Mouse (Mus musculus) intestine, postnatal 0 days (tissue): ENCODE data around the gene Dph2. TPM values are rescaled to one million over a fixed set of nuclear protein-coding genes. Genes with fewer than 3 reads are reported as not detected.

Experiments used
- ATAC-seq: fragments of 200-750 bp; cut with Nextera tagmentation; 2 replicates; pipeline ENCODE4 v1.8.0; 2017; ENCODE audit warnings: mild to moderate bottlenecking, moderate TSS enrichment, moderate library complexity
- H3K27ac ChIP-seq: fragments of 300-500 bp; sonication (generic); 2 replicates; pipeline ENCODE4 v1.5.1; 2014; ENCODE audit warnings: mild to moderate bottlenecking, low read depth, low read length, moderate library complexity
- H3K27me3 ChIP-seq: fragments of 300-500 bp; sonication (generic); replicated peaks from 2 replicates; pipeline ENCODE4 v1.6.1; 2014; ENCODE audit warnings: low read length, mixed read lengths; ENCODE audit not compliant: control insufficient read depth, insufficient read depth
- H3K36me3 ChIP-seq: fragments of 300-500 bp; sonication (generic); 2 replicates; pipeline ENCODE4 v1.6.1; 2014; ENCODE audit warnings: mild to moderate bottlenecking, moderate library complexity; ENCODE audit not compliant: control insufficient read depth, insufficient read depth
- H3K4me1 ChIP-seq: fragments of 300-500 bp; sonication (generic); replicated peaks from 2 replicates; pipeline ENCODE4 v1.6.1; 2014; ENCODE audit warnings: antibody characterized with exemption, low read length, mixed read lengths; ENCODE audit not compliant: control insufficient read depth, insufficient read depth
- H3K4me2 ChIP-seq: fragments of 300-500 bp; sonication (generic); replicated peaks from 2 replicates; pipeline ENCODE4 v1.6.1; 2014; ENCODE audit warnings: low read depth, mild to moderate bottlenecking, moderate library complexity
- H3K4me3 ChIP-seq: fragments of 300-500 bp; sonication (generic); 2 replicates; pipeline ENCODE4 v1.5.1; 2014; ENCODE audit warnings: low read depth, low read length
- H3K9ac ChIP-seq: fragments of 300-500 bp; sonication (generic); 2 replicates; pipeline ENCODE4 v1.6.1; 2014; ENCODE audit warnings: mild to moderate bottlenecking, low read depth, low read length
- H3K9me3 ChIP-seq: fragments of 300-500 bp; sonication (generic); 2 replicates; pipeline ENCODE4 v1.6.1; 2016; ENCODE audit warnings: mixed run types; ENCODE audit not compliant: control insufficient read depth
- CTCF ChIP-seq: sonication (generic); IDR thresholded peaks from 2 replicates; pipeline ENCODE4 v1.5.1; 2016; ENCODE audit warnings: low read depth, mild to moderate bottlenecking, control low read depth, antibody characterized with exemption, moderate library complexity
- WGBS: fragments of 180-500 bp; shearing (Covaris S2); extraction: QIAGEN DNeasy Blood & Tissue Kit; methylation state at CpG from one replicate; pipeline ENCODE4 v1.1.7; 2014; 5-methylcytosine and 5-hydroxymethylcytosine counted together
- polyA plus RNA-seq: library from polyadenylated mRNA; unstranded; fragments of >200 nt; fragmentation: Nextera tagmentation; extraction: Ambion mirVana; gene quantifications from 2 replicates; pipeline ENCODE4 v1.2.1, GENCODE M21; 2015

The Dph2 gene
- polyA plus RNA-seq, 1 experiment from 2014 or later: 5.5 TPM

DNA sequence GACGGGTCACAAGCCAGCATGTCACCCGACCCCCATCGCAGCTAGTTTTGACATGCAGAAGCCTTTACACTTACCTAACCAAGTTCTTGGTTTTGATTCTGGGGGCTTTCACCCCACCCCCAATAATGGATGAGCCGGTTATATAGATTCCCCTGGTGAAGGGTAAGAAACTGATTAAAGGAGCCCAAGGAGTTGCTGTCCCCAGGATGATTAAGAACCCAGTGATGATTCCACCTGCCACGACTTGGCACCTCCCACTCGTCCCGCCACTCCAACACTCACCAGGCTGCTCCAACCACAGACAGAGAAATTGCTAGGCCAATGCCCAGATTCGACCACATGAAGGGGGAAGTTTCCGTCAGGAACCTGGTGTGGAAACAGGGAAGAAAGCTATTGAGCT, 5.8 kb downstream of the Dph2 start:
- H3K27me3 ChIP-seq: no peaks in the 10 kb centered on the region
- H3K4me1 ChIP-seq: 0 out of 2 replicates have a peak, but pooled peaks cover 4% of the 10 kb centered on the region
- no peaks in the 10 kb centered on the region for H3K9me3 ChIP-seq
- peaks cover 26% of the 10 kb centered on the region for H3K36me3 ChIP-seq
- no peak overlapping the region for H3K27ac ChIP-seq
- WGBS: 83% methylated on average over 9 of the region's 9 CpGs
- peak overlapping the region; percentile 98 for H3K4me2 ChIP-seq
- no peak overlapping the region for H3K9ac ChIP-seq
- peak overlapping the region; percentile 98 for H3K4me3 ChIP-seq
- ATAC-seq: no peak
- TF ChIP-seq CTCF: no peak

- 95% methylated on average over 10 of the region's 10 CpGs for WGBS
- H3K9ac ChIP-seq: no peak overlapping the region
- no peak overlapping the region for H3K4me2 ChIP-seq
- 0 out of 2 replicates have a peak, but pooled peaks cover 4% of the 10 kb centered on the region for H3K4me1 ChIP-seq
- peaks cover 25% of the 10 kb centered on the region for H3K36me3 ChIP-seq
- no peak for ATAC-seq
- no peaks in the 10 kb centered on the region for H3K27me3 ChIP-seq
- no peak for TF ChIP-seq CTCF
- H3K27ac ChIP-seq: no peak overlapping the region
- no peak overlapping the region for H3K4me3 ChIP-seq
- no peaks in the 10 kb centered on the region for H3K9me3 ChIP-seq
Measured at GRCm38 (mm10) chr4:117885093-117885492, 6.7 kb downstream of the Dph2 start.

GRCm38 (mm10) chr4:117884146-117884545, 7.7 kb downstream of the Dph2 start:
- 91% methylated on average over 1 of the region's 1 CpGs for WGBS

GRCm38 (mm10) chr4:117882701-117883691, 8.8 kb downstream of the Dph2 start, which contains the start of gene B4galt2:
TSS of gene B4galt2 (minus strand) at chr4:117883487.
- H3K27me3 ChIP-seq: no peaks in the 10 kb centered on the region
- peak; percentile 54 for TF ChIP-seq CTCF
- peak within 1 kb of the TSS; percentile 57 for H3K4me3 ChIP-seq
- peaks cover 18% of the 10 kb centered on the region for H3K36me3 ChIP-seq
- H3K27ac ChIP-seq: peak within 1 kb of the TSS; percentile 37; the same call in 1 of the 2 replicates
- H3K9me3 ChIP-seq: no peaks in the 10 kb centered on the region
- H3K9ac ChIP-seq: peak within 1 kb of the TSS; percentile 57
- peak; percentile 12; the same call in 1 of the 2 replicates for ATAC-seq
- H3K4me2 ChIP-seq: peak within 1 kb of the TSS; percentile 86
- 0 out of 2 replicates have a peak, but pooled peaks cover 4% of the 10 kb centered on the region for H3K4me1 ChIP-seq
- 3% methylated on average over 71 of the region's 103 CpGs for WGBS

More at GRCm38 (mm10) chr4:117884146-117884545, 7.7 kb downstream of the Dph2 start:
- peak overlapping the region; percentile 5; the same call in 1 of the 2 replicates for H3K4me3 ChIP-seq
- no peak for ATAC-seq
- H3K27me3 ChIP-seq: no peaks in the 10 kb centered on the region
- no peak overlapping the region for H3K4me2 ChIP-seq
- no peak for TF ChIP-seq CTCF
- no peaks in the 10 kb centered on the region for H3K9me3 ChIP-seq
- no peak overlapping the region for H3K27ac ChIP-seq
- H3K36me3 ChIP-seq: peaks cover 19% of the 10 kb centered on the region
- H3K9ac ChIP-seq: no peak overlapping the region
- H3K4me1 ChIP-seq: 0 out of 2 replicates have a peak, but pooled peaks cover 4% of the 10 kb centered on the region

DNA sequence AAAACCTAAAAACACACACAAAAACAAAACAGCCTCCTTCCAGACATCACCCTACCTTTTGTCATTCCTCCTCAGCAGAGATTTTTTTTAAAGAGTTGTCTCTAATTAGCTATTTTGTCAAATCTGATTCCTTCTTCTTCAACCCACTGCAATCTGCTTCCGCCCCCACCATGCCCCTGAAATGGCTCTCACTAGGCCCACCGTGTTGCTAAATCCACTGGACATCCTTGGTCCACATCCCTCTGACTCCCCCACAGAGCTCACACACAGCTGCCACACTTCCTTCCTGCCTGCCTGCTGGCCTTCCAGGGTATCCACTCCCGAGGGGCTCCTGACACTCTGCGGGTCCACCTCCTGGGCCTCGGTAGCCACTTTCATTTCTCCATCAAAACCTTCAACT, 13.1 kb downstream of the Dph2 start:
- no peak overlapping the region for H3K4me2 ChIP-seq
- no peak overlapping the region for H3K27ac ChIP-seq
- TF ChIP-seq CTCF: no peak
- H3K9me3 ChIP-seq: no peaks in the 10 kb centered on the region
- H3K4me1 ChIP-seq: no peaks in the 10 kb centered on the region
- no peak overlapping the region for H3K9ac ChIP-seq
- 83% methylated on average over 5 of the region's 5 CpGs for WGBS
- no peaks in the 10 kb centered on the region for H3K27me3 ChIP-seq
- ATAC-seq: no peak
- peaks cover 7% of the 10 kb centered on the region; the same call in 1 of the 2 replicates for H3K36me3 ChIP-seq
- no peak overlapping the region for H3K4me3 ChIP-seq

DNA sequence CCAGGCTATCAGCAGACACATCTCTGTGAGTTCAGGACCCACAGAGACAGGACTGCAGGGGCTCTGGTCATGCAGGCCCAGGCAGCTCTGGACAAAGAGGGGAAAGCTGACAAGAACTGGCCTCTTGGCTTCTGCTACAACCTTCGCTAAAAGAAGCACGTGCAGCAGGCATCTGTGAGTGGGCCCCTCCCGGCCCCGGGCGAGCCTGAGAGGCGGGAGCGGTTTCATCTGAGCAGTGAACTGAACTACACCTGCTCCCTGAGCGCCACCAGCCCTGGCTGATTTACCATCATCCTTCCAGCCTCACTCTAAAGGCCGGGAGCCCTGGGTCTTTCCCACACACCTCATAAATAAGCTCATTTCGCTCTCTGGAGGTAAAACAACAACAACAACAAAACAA, 13.5 kb downstream of the Dph2 start:
- no peak overlapping the region for H3K4me2 ChIP-seq
- H3K36me3 ChIP-seq: peaks cover 7% of the 10 kb centered on the region; the same call in 1 of the 2 replicates
- no peak overlapping the region for H3K9ac ChIP-seq
- ATAC-seq: no peak
- H3K9me3 ChIP-seq: no peaks in the 10 kb centered on the region
- TF ChIP-seq CTCF: no peak
- no peaks in the 10 kb centered on the region for H3K4me1 ChIP-seq
- WGBS: 47% methylated on average over 10 of the region's 10 CpGs
- H3K27me3 ChIP-seq: no peaks in the 10 kb centered on the region
- H3K4me3 ChIP-seq: no peak overlapping the region
- no peak overlapping the region for H3K27ac ChIP-seq
